ENCODE assay signal across 9 mouse cellular contexts in genomic region chr11:53478383-53479170, GRCm38 (mm10). TPM values are rescaled to one million over a fixed set of nuclear protein-coding genes. Genes with fewer than 3 reads are reported as not detected.
DNase-seq lines count a peak whose midpoint lies in the region; ATAC-seq and TF ChIP-seq lines count a peak whose summit lies in the region.
"Had no signal": no experiment of that assay in that cellular context is flagged by ENCODE, and none has a peak within 500 bp of the region (broad histone marks: within the 10 kb centered on the region; RNA-seq: fewer than 3 reads in every experiment).

No protein-coding gene starts in this region.

- H3K4me2 ChIP-seq in heart, embryonic 14.5 days (ENCODE audit: low read length) = peak overlapping the region; percentile 94
- H3K4me2 ChIP-seq in intestine, embryonic 15.5 days (replicated peaks) = peak overlapping the region; percentile 86
- H3K4me2 ChIP-seq in midbrain, postnatal 0 days (ENCODE audit: low read depth, low read length, poor library complexity, severe bottlenecking) = peak overlapping the region; percentile 79

- H3K27me3 ChIP-seq in heart, embryonic 14.5 days (ENCODE audit: control insufficient read depth, insufficient read depth, low read length) = peaks cover 71% of the 10 kb centered on the region
- peaks cover 63% of the 10 kb centered on the region for H3K27me3 ChIP-seq in intestine, embryonic 15.5 days (replicated peaks)
- H3K27me3 ChIP-seq in midbrain, postnatal 0 days (ENCODE audit: insufficient read depth, low read length) = peaks cover 36% of the 10 kb centered on the region

- in situ Hi-C loops in ES-E14 (cut with MboI; ENCODE audit: low sequenced_read_pairs in 2 of 2, unreplicated experiment in 2 of 2) = no loop called here

- ATAC-seq in heart, embryonic 14.5 days (ENCODE audit: insufficient number of reproducible peaks, insufficient read depth, low FRiP score, low read depth) = no peak
- peak; percentile 29; the same call in 1 of the 2 replicates for ATAC-seq in intestine, embryonic 15.5 days
- ATAC-seq in midbrain, postnatal 0 days (ENCODE audit: low FRiP score) = peak; percentile 59
- ATAC-seq: Patski had no signal

- no peak for TF ChIP-seq CTCF in cortical plate, adult 2 months (IDR thresholded peaks at IDR 0.05; ENCODE audit: extremely low read depth, insufficient read depth, low read length)
- no peak for TF ChIP-seq CTCF in midbrain, postnatal 0 days (IDR thresholded peaks at IDR 0.05)

- H3K27ac ChIP-seq in heart, embryonic 14.5 days (replicated peaks in 1 of 2; ENCODE audit: control insufficient read depth in 1 of 2, insufficient read depth in 1 of 2, low read depth in 2 of 2, low read length in 2 of 2) = no peak overlapping the region
- H3K27ac ChIP-seq in ES-E14 (ENCODE audit: insufficient read depth, low read depth, low read length, poor library complexity, severe bottlenecking) = no peak overlapping the region
- peak overlapping the region; percentile 93 for H3K27ac ChIP-seq in cortical plate, adult 2 months (ENCODE audit: insufficient read depth, low read length)
- no peak overlapping the region for H3K27ac ChIP-seq in intestine, embryonic 15.5 days
- H3K27ac ChIP-seq in midbrain, postnatal 0 days (ENCODE audit: low read depth, low read length) = no peak overlapping the region

- peak overlapping the region; percentile 39 for H3K9ac ChIP-seq in heart, embryonic 14.5 days (ENCODE audit: low read length)
- peak overlapping the region; percentile 15; the same call in 1 of the 2 replicates for H3K9ac ChIP-seq in ES-E14 (ENCODE audit: insufficient read depth, low read depth, low read length, poor library complexity, severe bottlenecking)
- peak overlapping the region; percentile 14 for H3K9ac ChIP-seq in intestine, embryonic 15.5 days
- H3K9ac ChIP-seq in midbrain, postnatal 0 days (replicated peaks; ENCODE audit: low read length, poor library complexity, severe bottlenecking) = peak overlapping the region; percentile 70

- H3K4me3 ChIP-seq in heart, embryonic 14.5 days (ENCODE audit: control insufficient read depth in 1 of 2, insufficient read depth in 1 of 2, low read depth in 1 of 2, low read length in 2 of 2) = peak overlapping the region; percentile 48 to 56
- H3K4me3 ChIP-seq in ES-E14 (ENCODE audit: insufficient read depth in 1 of 2, low read depth in 1 of 2, low read length in 2 of 2, poor library complexity in 1 of 2, severe bottlenecking in 1 of 2) = peak overlapping the region; percentile 61 to 67
- peak overlapping the region; percentile 59 for H3K4me3 ChIP-seq in cortical plate, adult 2 months (ENCODE audit: insufficient read depth, low read length)
- peak overlapping the region; percentile 43 for H3K4me3 ChIP-seq in intestine, embryonic 15.5 days (replicated peaks)
- H3K4me3 ChIP-seq in midbrain, postnatal 0 days (ENCODE audit: low read depth, low read length) = peak overlapping the region; percentile 62

- no peaks in the 10 kb centered on the region for H3K36me3 ChIP-seq in heart, embryonic 14.5 days (ENCODE audit: control insufficient read depth, insufficient read depth, low read length)
- H3K36me3 ChIP-seq in ES-E14 (ENCODE audit: control insufficient read depth, insufficient read depth, low read length, poor library complexity, severe bottlenecking) = no peaks in the 10 kb centered on the region
- H3K36me3 ChIP-seq in intestine, embryonic 15.5 days = no peaks in the 10 kb centered on the region
- no peaks in the 10 kb centered on the region for H3K36me3 ChIP-seq in midbrain, postnatal 0 days (ENCODE audit: insufficient read depth, low read length)

- no peaks in the 10 kb centered on the region for H3K9me3 ChIP-seq in heart, embryonic 14.5 days (ENCODE audit: control insufficient read depth, low read length)
- no peaks in the 10 kb centered on the region for H3K9me3 ChIP-seq in ES-E14 (ENCODE audit: control insufficient read depth, insufficient read depth, low read depth, low read length)
- no peaks in the 10 kb centered on the region for H3K9me3 ChIP-seq in intestine, embryonic 15.5 days
- H3K9me3 ChIP-seq in midbrain, postnatal 0 days (ENCODE audit: low read length) = no peaks in the 10 kb centered on the region

- peak; percentile 56; the same call in 1 of the 2 replicates for TF ChIP-seq POLR2A in cortical plate, adult 2 months (IDR thresholded peaks at IDR 0.05; ENCODE audit: extremely low read depth, insufficient read depth, low read length)

- peaks cover 0 to 17% of the 10 kb centered on the region in 2 experiments; a peak in 2 of 4 replicates for H3K4me1 ChIP-seq in heart, embryonic 14.5 days (ENCODE audit: control insufficient read depth in 2 of 2, insufficient read depth in 2 of 2, low read length in 2 of 2)
- peaks cover 0 to 2% of the 10 kb centered on the region in 2 experiments; a peak in 1 of 4 replicates for H3K4me1 ChIP-seq in ES-E14 (ENCODE audit: control insufficient read depth in 2 of 2, insufficient read depth in 2 of 2, low read length in 2 of 2, poor library complexity in 1 of 2)
- H3K4me1 ChIP-seq in cortical plate, adult 2 months (ENCODE audit: control insufficient read depth, insufficient read depth, low read length) = peaks cover 2% of the 10 kb centered on the region
- peaks cover 21% of the 10 kb centered on the region for H3K4me1 ChIP-seq in intestine, embryonic 15.5 days (replicated peaks)
- peaks cover 9% of the 10 kb centered on the region; the same call in 1 of the 2 replicates for H3K4me1 ChIP-seq in midbrain, postnatal 0 days (ENCODE audit: insufficient read depth, low read length)

- WGBS in heart, embryonic 14.5 days = 5% methylated on average over 78 of the region's 79 CpGs
- WGBS in intestine, embryonic 15.5 days = 7% methylated on average over 79 of the region's 79 CpGs
- 5% methylated on average over 72 of the region's 79 CpGs for WGBS in midbrain, postnatal 0 days

- no peak for DNase-seq in heart, adult 11 months
- no peak for DNase-seq in ES-E14 (ENCODE audit: low read depth, low spot score)
- no peak for DNase-seq in midbrain, postnatal 0 days (ENCODE audit: low spot score)
- no peak for DNase-seq in c-Kit-positive CD71-positive TER-119-positive erythroid progenitor cells, embryonic 14.5 days (ENCODE audit: low spot score)
- DNase-seq in testis, postnatal 10 days (ENCODE audit: low spot score) = no peak

TF ChIP-seq in ES-E14, 5 proteins besides CTCF, POLR2A, EP300 and RAD21:
- no peak for TF ChIP-seq MAFK (IDR thresholded peaks at IDR 0.05; ENCODE audit: insufficient read depth, low read depth, low read length)
- no peak for TF ChIP-seq ZC3H11A (IDR thresholded peaks at IDR 0.05; ENCODE audit: borderline replicate concordance, low read depth, low read length)
- no peak for TF ChIP-seq CHD2 (IDR thresholded peaks at IDR 0.05; ENCODE audit: low read depth, low read length)
- TF ChIP-seq ZNF384 (IDR thresholded peaks at IDR 0.05; ENCODE audit: low read depth, low read length) = no peak
- no peak for TF ChIP-seq HCFC1 (IDR thresholded peaks at IDR 0.05; ENCODE audit: borderline replicate concordance, insufficient read depth, low read length)

RNA-seq across cellular contexts. Expression of gene Gm9945, which starts 1.4 kb away (rescaled TPM):
- not detected in 2 replicates for polyA plus RNA-seq in heart, embryonic 14.5 days (2014; fragmentation: Nextera tagmentation; extraction: Ambion mirVana)
- total RNA-seq in ES-E14 (2012; rRNA removed) = not detected in 2 replicates
- 0.48 and 0.81 TPM in 2 replicates for polyA plus RNA-seq in cortical plate, adult 2 months (2012; rRNA removed)
- not detected in 2 replicates for polyA plus RNA-seq in intestine, embryonic 15.5 days (2015; fragmentation: Nextera tagmentation; extraction: Ambion mirVana)
- total RNA-seq in midbrain, postnatal 0 days (2014; rRNA removed) = not detected in 2 replicates
- polyA plus RNA-seq in midbrain, postnatal 0 days (2015; fragmentation: Nextera tagmentation; extraction: Ambion mirVana) = 0.33 and 0.43 TPM in 2 replicates
- polyA plus RNA-seq: Patski had no signal

RNA-seq across cellular contexts. Expression of gene Sowaha, which starts 1.5 kb away (rescaled TPM):
- polyA plus RNA-seq in heart, embryonic 14.5 days (2014; fragmentation: Nextera tagmentation; extraction: Ambion mirVana) = 0.18 and 0.26 TPM in 2 replicates
- 0.11 and 0.13 TPM in 2 replicates for total RNA-seq in ES-E14 (2012; rRNA removed)
- polyA plus RNA-seq in cortical plate, adult 2 months (2012; rRNA removed) = 54.0 and 56.1 TPM in 2 replicates
- polyA plus RNA-seq in intestine, embryonic 15.5 days (2015; fragmentation: Nextera tagmentation; extraction: Ambion mirVana) = 0.56 and 0.57 TPM in 2 replicates
- total RNA-seq in midbrain, postnatal 0 days (2014; rRNA removed) = 6.6 and 7.3 TPM in 2 replicates
- polyA plus RNA-seq in midbrain, postnatal 0 days (2015; fragmentation: Nextera tagmentation; extraction: Ambion mirVana) = 3.5 and 4.0 TPM in 2 replicates
- polyA plus RNA-seq: Patski had no signal

RNA-seq across cellular contexts. Expression of gene Gm9837, which starts 8.3 kb away (rescaled TPM):
- polyA plus RNA-seq in heart, embryonic 14.5 days (2014; fragmentation: Nextera tagmentation; extraction: Ambion mirVana) = not detected in 2 replicates
- not detected in 2 replicates for total RNA-seq in ES-E14 (2012; rRNA removed)
- not detected in 2 replicates for polyA plus RNA-seq in cortical plate, adult 2 months (2012; rRNA removed)
- not detected in 2 replicates for polyA plus RNA-seq in intestine, embryonic 15.5 days (2015; fragmentation: Nextera tagmentation; extraction: Ambion mirVana)
- not detected in 2 replicates for total RNA-seq in midbrain, postnatal 0 days (2014; rRNA removed)
- polyA plus RNA-seq in midbrain, postnatal 0 days (2015; fragmentation: Nextera tagmentation; extraction: Ambion mirVana) = not detected in 2 replicates
- polyA plus RNA-seq: Patski had no signal

RNA-seq across cellular contexts. Expression of gene Shroom1, which starts 21.6 kb away (rescaled TPM):
- 2.3 and 2.5 TPM in 2 replicates for polyA plus RNA-seq in heart, embryonic 14.5 days (2014; fragmentation: Nextera tagmentation; extraction: Ambion mirVana)
- total RNA-seq in ES-E14 (2012; rRNA removed) = 0.74 and 1.7 TPM in 2 replicates
- polyA plus RNA-seq in cortical plate, adult 2 months (2012; rRNA removed) = 6.5 and 6.8 TPM in 2 replicates
- 1.3 and 1.5 TPM in 2 replicates for polyA plus RNA-seq in intestine, embryonic 15.5 days (2015; fragmentation: Nextera tagmentation; extraction: Ambion mirVana)
- 5.4 and 10.9 TPM in 2 replicates for total RNA-seq in midbrain, postnatal 0 days (2014; rRNA removed)
- polyA plus RNA-seq in midbrain, postnatal 0 days (2015; fragmentation: Nextera tagmentation; extraction: Ambion mirVana) = 3.4 and 4.1 TPM in 2 replicates
- polyA plus RNA-seq: Patski had no signal

RNA-seq across cellular contexts. Expression of gene Gm10447, which starts 21.7 kb away (rescaled TPM):
- 0.16 TPM in 1 of 2 replicates, not detected in the other for polyA plus RNA-seq in heart, embryonic 14.5 days (2014; fragmentation: Nextera tagmentation; extraction: Ambion mirVana)
- total RNA-seq in ES-E14 (2012; rRNA removed) = not detected in 2 replicates
- 0.04 and 0.10 TPM in 2 replicates for polyA plus RNA-seq in cortical plate, adult 2 months (2012; rRNA removed)
- 0.10 TPM in 1 of 2 replicates, not detected in the other for polyA plus RNA-seq in intestine, embryonic 15.5 days (2015; fragmentation: Nextera tagmentation; extraction: Ambion mirVana)
- not detected in 2 replicates for total RNA-seq in midbrain, postnatal 0 days (2014; rRNA removed)
- 0.11 TPM in 2 replicates for polyA plus RNA-seq in midbrain, postnatal 0 days (2015; fragmentation: Nextera tagmentation; extraction: Ambion mirVana)
- polyA plus RNA-seq: Patski had no signal

Comparison
In these comparisons a context has a peak if more than half of its experiments do, and no peak if none do; other contexts are left out.
1. H3K9ac ChIP-seq: peak in every context shown above with its lines; median percentile 70 in midbrain, postnatal 0 days; 39 in heart, embryonic 14.5 days; 15 in ES-E14; 14 in intestine, embryonic 15.5 days.
2. RNA of gene Sowaha, which starts 1.5 kb away (polyA plus RNA-seq): 54.0 to 56.1 TPM in cortical plate, adult 2 months; 3.5 to 4.0 TPM in midbrain, postnatal 0 days, 0.56 to 0.57 TPM in intestine, embryonic 15.5 days and 0.18 to 0.26 TPM in heart, embryonic 14.5 days; every median in the first group is over 10 times any median in the second.
3. Peak in every context shown above with its lines, with median percentiles within 50 percentile points of each other: H3K4me2 ChIP-seq and H3K4me3 ChIP-seq.